Mouse (Mus musculus) bone marrow, adult 2 months (tissue): ENCODE measurements around the gene Hoxb8. TPM values are rescaled to one million over a fixed set of nuclear protein-coding genes. Genes with fewer than 3 reads are reported as not detected.

Experiments used
- H3K27ac ChIP-seq: fragments of 200-500 bp; 2 replicates; pipeline ENCODE4 v1.5.1; 2012; ENCODE audit warnings: low read depth, mild to moderate bottlenecking, control low read depth, inconsistent platforms, low read length; ENCODE audit not compliant: control insufficient read depth, poor library complexity, insufficient read depth
- H3K4me1 ChIP-seq: fragments of 200-500 bp; 2 replicates; pipeline ENCODE4 v1.6.1; 2011; ENCODE audit warnings: low read length; ENCODE audit not compliant: control insufficient read depth, insufficient read depth
- H3K4me3 ChIP-seq: fragments of 200-500 bp; replicated peaks from 2 replicates; pipeline ENCODE3; 2011; ENCODE audit warnings: mild to moderate bottlenecking, low read depth, low read length, control low read depth; ENCODE audit not compliant: control insufficient read depth
- CTCF ChIP-seq: fragments of 200-500 bp; IDR thresholded peaks from 2 replicates; pipeline ENCODE4 v1.5.1; 2011; ENCODE audit warnings: low read length, control low read depth; ENCODE audit not compliant: control insufficient read depth, insufficient read depth
- POLR2A ChIP-seq: fragments of 200-500 bp; IDR thresholded peaks from 2 replicates; pipeline ENCODE4 v1.6.1; 2011; ENCODE audit warnings: low read depth, mild to moderate bottlenecking, control low read depth, low read length, borderline replicate concordance; ENCODE audit not compliant: control insufficient read depth
- WGBS: fragments of 180-500 bp; shearing (Covaris S2); methylation state at CpG from one replicate; pipeline ENCODE4 v1.1.7; 2018; 5-methylcytosine and 5-hydroxymethylcytosine counted together
- polyA plus RNA-seq: library from polyadenylated mRNA; stranded (reverse); fragments of >200 nt; gene quantifications from 2 replicates; pipeline ENCODE4 v1.2.4, GENCODE M21; 2011; ENCODE audit warnings: low replicate concordance; ENCODE audit not compliant: missing spikeins, insufficient read depth, insufficient read length

Hoxb8 gene
- polyA plus RNA-seq, 1 experiment = 0.75 TPM

DNA sequence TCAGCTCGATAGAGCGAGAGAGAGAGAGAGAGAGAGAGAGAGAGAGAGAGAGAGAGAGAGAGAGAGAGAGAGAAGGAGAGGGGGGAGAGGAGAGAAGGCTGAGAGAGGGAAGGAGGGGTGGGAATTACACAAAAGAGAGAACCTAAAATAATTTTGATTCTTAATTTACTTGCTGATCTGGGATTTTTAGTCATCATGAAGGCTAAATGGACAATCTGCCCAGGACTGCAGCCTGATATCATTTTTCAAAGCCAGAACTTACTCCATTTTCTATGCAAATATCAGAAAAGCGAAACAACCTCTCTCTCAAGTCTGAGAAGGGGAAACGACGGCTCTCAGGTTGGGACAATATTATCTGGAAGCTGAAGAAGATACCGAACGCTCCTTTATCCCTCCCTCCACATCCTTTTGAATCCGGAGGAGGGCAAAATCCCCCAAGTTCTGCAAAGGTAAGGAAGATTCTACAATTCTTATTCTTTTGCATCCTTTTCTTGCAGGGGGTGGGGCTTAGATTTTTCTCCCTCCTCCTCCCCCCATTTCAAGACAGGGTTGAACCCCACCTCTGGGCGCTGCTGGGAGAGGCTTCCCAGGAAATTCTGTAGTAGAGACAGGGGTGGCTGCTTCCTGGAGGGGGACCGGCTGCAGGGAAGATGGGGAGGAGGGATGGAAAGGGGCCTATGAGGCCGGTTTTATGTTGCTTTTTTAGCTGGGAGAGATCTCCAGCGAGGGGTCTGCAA, 11.0 kb downstream of the Hoxb8 start:
- no peak for TF ChIP-seq CTCF
- TF ChIP-seq POLR2A = no peak
- no peaks in the 10 kb centered on the region for H3K4me1 ChIP-seq
- H3K4me3 ChIP-seq = no peak overlapping the region
- WGBS = 4% methylated on average over 12 of the region's 12 CpGs
- no peak overlapping the region for H3K27ac ChIP-seq

- 1% methylated on average over 22 of the region's 22 CpGs for WGBS
- Histone ChIP-seq H3K4me1 (no peaks in the 10 kb centered on the region), H3K4me3 (no peak overlapping the region)
Observed at GRCm38 (mm10) chr11:96293302-96293921, 11.7 kb downstream of the Hoxb8 start.

GRCm38 (mm10) chr11:96294245-96295091, 12.8 kb downstream of the Hoxb8 start:
- H3K4me3 ChIP-seq = no peak overlapping the region
- WGBS = under 1% methylated on average over 32 of the region's 32 CpGs
- TF ChIP-seq CTCF = peak; percentile 62
- TF ChIP-seq POLR2A = no peak

More at GRCm38 (mm10) chr11:96293302-96293921, 11.7 kb downstream of the Hoxb8 start:
- H3K27ac ChIP-seq = no peak overlapping the region
- TF ChIP-seq POLR2A (no peak), CTCF (no peak)

GRCm38 (mm10) chr11:96295092-96295835, 13.6 kb downstream of the Hoxb8 start:
- TF ChIP-seq CTCF = no peak
- TF ChIP-seq POLR2A = no peak
- no peaks in the 10 kb centered on the region for H3K4me1 ChIP-seq
- WGBS = under 1% methylated on average over 30 of the region's 30 CpGs
- no peak overlapping the region for H3K4me3 ChIP-seq
- no peak overlapping the region for H3K27ac ChIP-seq

More at GRCm38 (mm10) chr11:96294245-96295091, 12.8 kb downstream of the Hoxb8 start:
- Histone ChIP-seq H3K27ac (no peak overlapping the region), H3K4me1 (no peaks in the 10 kb centered on the region)

DNA sequence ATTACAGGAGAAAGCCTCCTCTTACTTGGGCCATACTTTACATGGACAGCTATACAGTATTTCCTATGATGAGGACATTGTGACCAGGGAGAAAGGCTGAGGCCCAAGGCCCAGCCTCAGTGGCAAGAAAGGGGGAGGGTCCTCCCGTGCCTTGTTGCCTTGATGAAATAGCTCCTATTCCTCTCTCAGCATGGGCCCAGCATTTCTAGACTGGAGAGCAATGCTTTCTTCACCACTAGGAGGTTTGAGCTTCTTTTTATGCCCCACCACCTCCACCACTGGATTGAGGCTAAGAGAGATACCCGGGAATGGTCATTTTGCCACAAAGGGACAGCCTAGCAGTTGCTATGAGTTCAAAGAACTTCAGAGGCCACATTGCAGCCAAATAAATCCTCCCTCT, 15.3 kb downstream of the Hoxb8 start:
- H3K4me3 ChIP-seq = no peak overlapping the region
- WGBS = 69% methylated on average over 2 of the region's 2 CpGs
- no peaks in the 10 kb centered on the region for H3K4me1 ChIP-seq
- H3K27ac ChIP-seq = no peak overlapping the region
- no peak for TF ChIP-seq CTCF
- no peak for TF ChIP-seq POLR2A

- Histone ChIP-seq H3K27ac (no peak overlapping the region), H3K4me3 (no peak overlapping the region), H3K4me1 (no peaks in the 10 kb centered on the region)
- WGBS = 68% methylated on average over 3 of the region's 3 CpGs
- TF ChIP-seq POLR2A = no peak
- no peak for TF ChIP-seq CTCF
Observed at GRCm38 (mm10) chr11:96297428-96297827, 15.7 kb downstream of the Hoxb8 start.

DNA sequence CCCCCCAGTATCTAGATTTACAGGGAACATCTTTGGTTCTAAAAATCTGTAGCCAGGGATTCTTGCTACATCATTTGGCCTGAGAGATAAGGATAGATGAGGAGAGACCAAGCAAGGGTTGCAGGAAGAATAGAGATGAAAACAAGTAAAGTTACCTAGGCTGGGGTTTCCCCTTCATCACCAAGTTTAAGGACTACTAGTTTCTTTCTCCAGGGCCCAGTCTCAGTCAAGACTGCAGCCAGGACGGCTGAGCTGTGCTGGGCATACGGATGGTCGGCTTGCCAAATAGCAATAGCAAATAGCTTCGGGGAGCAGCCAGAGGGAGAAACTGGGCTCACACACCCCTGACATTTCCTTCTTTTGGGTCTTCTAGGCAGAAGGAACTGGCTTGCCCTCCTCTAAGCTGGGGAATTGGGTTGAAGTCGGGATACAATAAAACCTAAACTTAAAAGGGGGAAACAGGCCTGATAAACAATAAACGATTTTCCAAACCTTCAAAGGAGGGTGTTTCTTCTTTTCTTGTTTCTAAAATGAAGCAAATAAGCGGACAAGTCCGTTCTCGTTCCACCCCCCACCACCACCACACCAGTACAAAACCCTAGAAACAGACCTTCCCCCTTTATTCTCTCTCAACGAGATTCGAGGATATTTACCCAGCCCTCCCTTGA, 16.4 kb downstream of the Hoxb8 start:
- H3K4me3 ChIP-seq = no peak overlapping the region
- 52% methylated on average over 11 of the region's 11 CpGs for WGBS
- TF ChIP-seq POLR2A (no peak), CTCF (no peak)

More for the DNA sequence above, 16.4 kb downstream of the Hoxb8 start:
- Histone ChIP-seq H3K27ac (no peak overlapping the region), H3K4me1 (no peaks in the 10 kb centered on the region)
